Mouse (Mus musculus) midbrain, postnatal 0 days (tissue): Measurements from ENCODE around the gene Fam155a. TPM values are rescaled to one million over a fixed set of nuclear protein-coding genes. Genes with fewer than 3 reads are reported as not detected.
A peak's percentile ranks its signal among the peaks of the same experiment; 100 is the strongest.

Experiments
- ATAC-seq: fragments of 200-750 bp; cut with Nextera tagmentation; 2 replicates; pipeline ENCODE4 v1.8.0; 2017; ENCODE audit warnings: moderate number of reproducible peaks, mild to moderate bottlenecking, moderate TSS enrichment, moderate library complexity; ENCODE audit not compliant: low FRiP score
- DNase-seq: peaks from one replicate; pipeline ENCODE4 v3.0.0-alpha.2; 2015; ENCODE audit warnings: low spot score
- H3K27ac ChIP-seq: fragments of 300-500 bp; sonication (generic); 2 replicates; pipeline ENCODE4 v1.5.1; 2014; ENCODE audit warnings: low read depth, mild to moderate bottlenecking, low read length, mixed read lengths
- H3K27me3 ChIP-seq: fragments of 300-500 bp; sonication (generic); 2 replicates; pipeline ENCODE4 v1.6.1; 2014; ENCODE audit warnings: low read length, control low read depth, mixed read lengths; ENCODE audit not compliant: insufficient read depth
- H3K36me3 ChIP-seq: fragments of 300-500 bp; sonication (generic); 2 replicates; pipeline ENCODE4 v1.6.1; 2014; ENCODE audit warnings: low read length, control low read depth, mixed read lengths; ENCODE audit not compliant: insufficient read depth
- H3K4me1 ChIP-seq: fragments of 300-500 bp; sonication (generic); 2 replicates; pipeline ENCODE4 v1.6.1; 2014; ENCODE audit warnings: mild to moderate bottlenecking, control low read depth, antibody characterized with exemption, low read length, mixed read lengths; ENCODE audit not compliant: insufficient read depth
- H3K4me2 ChIP-seq: fragments of 300-500 bp; sonication (generic); 2 replicates; pipeline ENCODE4 v1.6.1; 2014; ENCODE audit warnings: low read depth, mild to moderate bottlenecking, low read length, mixed read lengths; ENCODE audit not compliant: poor library complexity, severe bottlenecking
- H3K4me3 ChIP-seq: fragments of 300-500 bp; sonication (generic); 2 replicates; pipeline ENCODE4 v1.5.1; 2014; ENCODE audit warnings: low read depth, mild to moderate bottlenecking, low read length, moderate library complexity
- H3K9ac ChIP-seq: fragments of 300-500 bp; sonication (generic); replicated peaks from 2 replicates; pipeline ENCODE4 v1.6.1; 2014; ENCODE audit warnings: mild to moderate bottlenecking, low read length, moderate library complexity, mixed read lengths; ENCODE audit not compliant: poor library complexity, severe bottlenecking
- H3K9me3 ChIP-seq: fragments of 300-500 bp; sonication (generic); 2 replicates; pipeline ENCODE4 v1.6.1; 2016; ENCODE audit warnings: low read length, control low read depth
- CTCF ChIP-seq: IDR thresholded peaks from 2 replicates; pipeline ENCODE4 v1.5.1; 2016; ENCODE audit warnings: antibody characterized with exemption, mild to moderate bottlenecking
- WGBS: fragments of 180-500 bp; shearing (Covaris S2); extraction: QIAGEN DNeasy Blood & Tissue Kit; methylation state at CpG from one replicate; pipeline ENCODE4 v1.1.7; 2014; 5-methylcytosine and 5-hydroxymethylcytosine counted together
- microRNA-seq: library from miRNA; unstranded; fragments of <30 nt; microRNA quantifications from one replicate; pipeline ENCODE4, GENCODE M21; 2016; ENCODE audit warnings: borderline number of aligned reads
- polyA plus RNA-seq: library from polyadenylated mRNA; unstranded; fragments of >200 nt; fragmentation: Nextera tagmentation; extraction: Ambion mirVana; gene quantifications from 2 replicates; pipeline ENCODE4 v1.2.1, GENCODE M21; 2015
- total RNA-seq: library from RNA; depleted of rRNA; stranded (reverse); fragments of >200 nt; gene quantifications from 2 replicates; pipeline ENCODE4 v1.2.3, GENCODE M21; 2014; rRNA removed

The Fam155a gene
- total and polyA plus RNA-seq, 2 experiments from 2014 or later, result 39.9 to 122 TPM

- H3K9ac ChIP-seq, result no peak overlapping the region
- no peak for TF ChIP-seq CTCF
- no peaks in the 10 kb centered on the region for H3K4me1 ChIP-seq
- H3K4me2 ChIP-seq, result no peak overlapping the region
- DNase-seq (peak; percentile 18), ATAC-seq (no peak; the same call in 1 of the 2 replicates)
- 46% methylated on average over 10 of the region's 10 CpGs for WGBS
- H3K27ac ChIP-seq, result no peak overlapping the region
- H3K4me3 ChIP-seq, result no peak overlapping the region
- no peaks in the 10 kb centered on the region for H3K36me3 ChIP-seq
- H3K27me3 ChIP-seq, result no peaks in the 10 kb centered on the region
- H3K9me3 ChIP-seq, result no peaks in the 10 kb centered on the region
These were observed 603.0 kb downstream of the Fam155a start for GRCm38 (mm10) chr8:9167995-9168394.

- Histone ChIP-seq H3K4me1 (peaks cover 4% of the 10 kb centered on the region; the same call in 1 of the 2 replicates), H3K36me3 (no peaks in the 10 kb centered on the region), H3K9me3 (no peaks in the 10 kb centered on the region), H3K4me3 (no peak overlapping the region), H3K27me3 (no peaks in the 10 kb centered on the region), H3K9ac (no peak overlapping the region), H3K27ac (no peak overlapping the region), H3K4me2 (no peak overlapping the region)
- WGBS, result 83% methylated on average over 4 of the region's 4 CpGs
- ATAC-seq (no peak), DNase-seq (no peak)
- no peak for TF ChIP-seq CTCF
These were observed 609.4 kb downstream of the Fam155a start for GRCm38 (mm10) chr8:9161606-9162005.

GRCm38 (mm10) chr8:9159322-9159721, 611.6 kb downstream of the Fam155a start:
- Histone ChIP-seq H3K4me2 (no peak overlapping the region), H3K4me1 (peaks cover 4% of the 10 kb centered on the region; the same call in 1 of the 2 replicates), H3K36me3 (no peaks in the 10 kb centered on the region), H3K27me3 (no peaks in the 10 kb centered on the region), H3K9me3 (no peaks in the 10 kb centered on the region), H3K9ac (no peak overlapping the region), H3K4me3 (no peak overlapping the region), H3K27ac (no peak overlapping the region)
- no peak for DNase-seq
- TF ChIP-seq CTCF, result no peak
- ATAC-seq, result no peak
- 80% methylated on average over 7 of the region's 7 CpGs for WGBS

GRCm38 (mm10) chr8:9158652-9159051, 612.3 kb downstream of the Fam155a start:
- WGBS, result 34% methylated on average over 13 of the region's 13 CpGs
- Histone ChIP-seq H3K36me3 (no peaks in the 10 kb centered on the region), H3K27me3 (no peaks in the 10 kb centered on the region), H3K4me3 (no peak overlapping the region), H3K9me3 (no peaks in the 10 kb centered on the region), H3K9ac (0 out of 2 replicates have a peak overlapping the region, but pooled peaks have one; percentile 44), H3K27ac (peak overlapping the region; percentile 26; the same call in 1 of the 2 replicates), H3K4me1 (peaks cover 4% of the 10 kb centered on the region; the same call in 1 of the 2 replicates), H3K4me2 (peak overlapping the region; percentile 28)
- no peak for ATAC-seq
- DNase-seq, result peak; percentile 17
- TF ChIP-seq CTCF, result no peak

GRCm38 (mm10) chr8:9157141-9157781, 613.7 kb downstream of the Fam155a start:
- DNase-seq (no peak), ATAC-seq (no peak)
- H3K4me2 ChIP-seq, result peak overlapping the region; percentile 18; the same call in 1 of the 2 replicates
- no peaks in the 10 kb centered on the region for H3K27me3 ChIP-seq
- H3K27ac ChIP-seq, result no peak overlapping the region
- H3K9ac ChIP-seq, result no peak overlapping the region
- no peak for TF ChIP-seq CTCF
- H3K4me1 ChIP-seq, result peaks cover 4% of the 10 kb centered on the region; the same call in 1 of the 2 replicates
- H3K9me3 ChIP-seq, result no peaks in the 10 kb centered on the region
- WGBS, result 14% methylated on average over 23 of the region's 23 CpGs
- no peaks in the 10 kb centered on the region for H3K36me3 ChIP-seq
- no peak overlapping the region for H3K4me3 ChIP-seq

Small RNA genes lying within 50 kb of the gene (microRNA-seq; reads per million reads assigned to microRNA genes)
- not detected for gene Gm47312

Other genes with a start within 250 kb of the Fam155a start
- gene Gm10217, start 93.1 kb upstream of the Fam155a start, total RNA-seq, result not detected in 2 replicates
- gene Gm10217, start 93.1 kb upstream of the Fam155a start, polyA plus RNA-seq, result not detected in 2 replicates
- 4.1 and 4.2 TPM in 2 replicates for gene Lig4, start 206.5 kb upstream of the Fam155a start, total RNA-seq
- gene Lig4, start 206.5 kb upstream of the Fam155a start, polyA plus RNA-seq, result 7.3 and 8.2 TPM in 2 replicates
- 21.3 and 29.1 TPM in 2 replicates for gene Abhd13, start 206.5 kb upstream of the Fam155a start, total RNA-seq
- gene Abhd13, start 206.5 kb upstream of the Fam155a start, polyA plus RNA-seq, result 11.2 and 12.3 TPM in 2 replicates
- gene Tnfsf13b, start 235.3 kb upstream of the Fam155a start, total RNA-seq, result 0.33 and 1.1 TPM in 2 replicates
- gene Tnfsf13b, start 235.3 kb upstream of the Fam155a start, polyA plus RNA-seq, result 0.59 and 1.1 TPM in 2 replicates